Mouse (Mus musculus): Measurements from ENCODE around the gene Cd151. TPM values are rescaled to one million over a fixed set of nuclear protein-coding genes. Genes with fewer than 3 reads are reported as not detected.

Cd151 gene
- polyA plus RNA-seq, 1 experiment from 2014 or later, result 35.7 TPM

- Histone ChIP-seq H3K27me3 (ENCODE audit: control insufficient read depth, insufficient read depth, low read length) (no peaks in the 10 kb centered on the region), H3K4me3 (ENCODE audit: low read depth, low read length) (no peak overlapping the region), H3K4me2 (ENCODE audit: low read depth, severe bottlenecking) (no peak overlapping the region), H3K27ac (replicated peaks; ENCODE audit: low read depth, low read length) (no peak overlapping the region), H3K4me1 (ENCODE audit: control insufficient read depth, insufficient read depth, low read length) (no peaks in the 10 kb centered on the region), H3K9ac (ENCODE audit: low read length) (no peak overlapping the region), H3K9me3 (ENCODE audit: control insufficient read depth, low read length) (no peaks in the 10 kb centered on the region), H3K36me3 (ENCODE audit: control insufficient read depth, insufficient read depth, low read length) (no peaks in the 10 kb centered on the region; the same call in 1 of the 2 replicates)
- WGBS, result 84% methylated on average over 5 of the region's 5 CpGs
- no peak for DNase-seq (ENCODE audit: low spot score)
- no peak for ATAC-seq (ENCODE audit: insufficient number of reproducible peaks, low FRiP score, low TSS enrichment, low read depth)
Measured at GRCm38 (mm10) chr7:141518296-141518695, 51.1 kb downstream of the Cd151 start.

DNA sequence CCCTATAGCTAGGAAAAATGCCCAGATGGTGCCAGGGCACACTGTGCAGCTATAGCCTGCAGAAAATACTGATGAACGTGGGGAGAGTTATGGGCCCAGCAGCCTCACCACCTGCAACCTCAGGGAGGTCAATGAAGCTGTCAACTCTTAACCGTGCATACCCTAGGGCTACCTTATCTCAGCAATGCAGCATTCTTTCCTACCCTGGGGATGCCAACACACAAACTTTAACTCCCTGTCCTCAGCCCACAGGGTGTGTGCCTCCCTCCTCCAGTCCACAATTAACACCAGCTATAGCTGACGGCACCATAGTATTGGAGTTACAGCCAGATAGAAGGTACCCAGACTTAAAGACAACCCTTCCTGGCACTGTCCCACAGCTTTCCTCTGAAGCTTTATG, 51.7 kb downstream of the Cd151 start:
- no peak overlapping the region for H3K9ac ChIP-seq (ENCODE audit: low read length)
- ATAC-seq (ENCODE audit: insufficient number of reproducible peaks, low FRiP score, low TSS enrichment, low read depth), result no peak
- H3K4me3 ChIP-seq (ENCODE audit: low read depth, low read length), result no peak overlapping the region
- DNase-seq (ENCODE audit: low spot score), result no peak
- WGBS, result 86% methylated on average over 3 of the region's 3 CpGs
- no peaks in the 10 kb centered on the region for H3K9me3 ChIP-seq (ENCODE audit: control insufficient read depth, low read length)
- no peaks in the 10 kb centered on the region for H3K4me1 ChIP-seq (ENCODE audit: control insufficient read depth, insufficient read depth, low read length)
- H3K27me3 ChIP-seq (ENCODE audit: control insufficient read depth, insufficient read depth, low read length), result no peaks in the 10 kb centered on the region
- no peaks in the 10 kb centered on the region; the same call in 1 of the 2 replicates for H3K36me3 ChIP-seq (ENCODE audit: control insufficient read depth, insufficient read depth, low read length)
- H3K4me2 ChIP-seq (ENCODE audit: low read depth, severe bottlenecking), result no peak overlapping the region
- H3K27ac ChIP-seq (replicated peaks; ENCODE audit: low read depth, low read length), result no peak overlapping the region

DNA sequence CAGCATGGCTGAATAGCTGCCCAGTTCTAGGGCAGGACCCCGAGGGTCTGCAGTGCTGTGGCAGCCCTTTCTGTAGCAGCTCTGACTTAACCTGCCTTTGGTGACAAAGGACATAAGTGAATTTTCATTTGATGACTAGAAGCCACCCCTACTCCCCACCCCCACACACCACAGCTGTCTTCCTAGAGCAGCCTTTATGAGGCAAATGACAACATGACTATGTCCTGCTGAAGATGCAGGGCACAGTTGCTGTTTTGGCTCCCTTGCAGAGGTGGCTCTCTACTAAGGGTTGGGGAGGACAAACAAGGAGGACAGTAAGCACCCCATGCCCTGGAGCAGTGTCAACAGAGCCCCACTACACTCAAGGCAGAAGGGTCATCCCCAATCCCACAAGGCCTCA, 52.6 kb downstream of the Cd151 start:
- Histone ChIP-seq H3K4me2 (ENCODE audit: low read depth, severe bottlenecking) (no peak overlapping the region), H3K9ac (ENCODE audit: low read length) (no peak overlapping the region), H3K36me3 (ENCODE audit: control insufficient read depth, insufficient read depth, low read length) (no peaks in the 10 kb centered on the region; the same call in 1 of the 2 replicates), H3K27me3 (ENCODE audit: control insufficient read depth, insufficient read depth, low read length) (no peaks in the 10 kb centered on the region), H3K27ac (replicated peaks; ENCODE audit: low read depth, low read length) (no peak overlapping the region), H3K4me1 (ENCODE audit: control insufficient read depth, insufficient read depth, low read length) (no peaks in the 10 kb centered on the region), H3K9me3 (ENCODE audit: control insufficient read depth, low read length) (no peaks in the 10 kb centered on the region), H3K4me3 (ENCODE audit: low read depth, low read length) (no peak overlapping the region)
- no peak for ATAC-seq (ENCODE audit: insufficient number of reproducible peaks, low FRiP score, low TSS enrichment, low read depth)
- no peak for DNase-seq (ENCODE audit: low spot score)
- 79% methylated on average over 1 of the region's 1 CpGs for WGBS

Other genes with a start within 250 kb of the Cd151 start
- 83.4 and 93.5 TPM in 2 replicates for gene Phrf1, start 238.6 kb upstream of the Cd151 start, polyA plus RNA-seq (2014; fragmentation: Nextera tagmentation; extraction: Ambion mirVana)
- gene Irf7, start 200.9 kb upstream of the Cd151 start, polyA plus RNA-seq (2014; fragmentation: Nextera tagmentation; extraction: Ambion mirVana), result 0.59 and 0.79 TPM in 2 replicates
- gene Cdhr5, start 190.6 kb upstream of the Cd151 start, polyA plus RNA-seq (2014; fragmentation: Nextera tagmentation; extraction: Ambion mirVana), result 0.20 TPM in 1 of 2 replicates, not detected in the other
- gene Sct, start 188.3 kb upstream of the Cd151 start, polyA plus RNA-seq (2014; fragmentation: Nextera tagmentation; extraction: Ambion mirVana), result 10.2 TPM in 2 replicates
- gene Drd4, start 175.4 kb upstream of the Cd151 start, polyA plus RNA-seq (2014; fragmentation: Nextera tagmentation; extraction: Ambion mirVana), result 0.45 and 0.47 TPM in 2 replicates
- 59.3 and 64.6 TPM in 2 replicates for gene Deaf1, start 139.7 kb upstream of the Cd151 start, polyA plus RNA-seq (2014; fragmentation: Nextera tagmentation; extraction: Ambion mirVana)
- gene Tmem80, start 139.7 kb upstream of the Cd151 start, polyA plus RNA-seq (2014; fragmentation: Nextera tagmentation; extraction: Ambion mirVana), result 29.5 and 30.2 TPM in 2 replicates
- 2.6 and 2.8 TPM in 2 replicates for gene Eps8l2, start 128.5 kb upstream of the Cd151 start, polyA plus RNA-seq (2014; fragmentation: Nextera tagmentation; extraction: Ambion mirVana)
- gene Taldo1, start 75.2 kb upstream of the Cd151 start, polyA plus RNA-seq (2014; fragmentation: Nextera tagmentation; extraction: Ambion mirVana), result 306 and 317 TPM in 2 replicates
- gene Gatd1, start 53.3 kb upstream of the Cd151 start, polyA plus RNA-seq (2014; fragmentation: Nextera tagmentation; extraction: Ambion mirVana), result 52.2 TPM in 2 replicates
- gene Cend1, start 37.9 kb upstream of the Cd151 start, polyA plus RNA-seq (2014; fragmentation: Nextera tagmentation; extraction: Ambion mirVana), result 2.7 and 3.2 TPM in 2 replicates
- 34.8 and 37.1 TPM in 2 replicates for gene Slc25a22, start 29.5 kb upstream of the Cd151 start, polyA plus RNA-seq (2014; fragmentation: Nextera tagmentation; extraction: Ambion mirVana)
- 15.7 and 18.3 TPM in 2 replicates for gene Pidd1, start 23.4 kb upstream of the Cd151 start, polyA plus RNA-seq (2014; fragmentation: Nextera tagmentation; extraction: Ambion mirVana)
- gene Rplp2, start 20.0 kb upstream of the Cd151 start, polyA plus RNA-seq (2014; fragmentation: Nextera tagmentation; extraction: Ambion mirVana), result 1,271 and 1,319 TPM in 2 replicates
- gene Pnpla2, start 12.2 kb upstream of the Cd151 start, polyA plus RNA-seq (2014; fragmentation: Nextera tagmentation; extraction: Ambion mirVana), result 11.3 and 12.5 TPM in 2 replicates
- gene Cracr2b, start 6.3 kb upstream of the Cd151 start, polyA plus RNA-seq (2014; fragmentation: Nextera tagmentation; extraction: Ambion mirVana), result 5.3 and 6.8 TPM in 2 replicates
- gene Polr2l, start 7.7 kb downstream of the Cd151 start, polyA plus RNA-seq (2014; fragmentation: Nextera tagmentation; extraction: Ambion mirVana), result 70.9 and 73.3 TPM in 2 replicates
- gene Tspan4, start 7.8 kb downstream of the Cd151 start, polyA plus RNA-seq (2014; fragmentation: Nextera tagmentation; extraction: Ambion mirVana), result 21.2 and 22.3 TPM in 2 replicates
- gene Chid1, start 72.5 kb downstream of the Cd151 start, polyA plus RNA-seq (2014; fragmentation: Nextera tagmentation; extraction: Ambion mirVana), result 24.6 and 27.4 TPM in 2 replicates
- gene Ap2a2, start 94.8 kb downstream of the Cd151 start, polyA plus RNA-seq (2014; fragmentation: Nextera tagmentation; extraction: Ambion mirVana), result 70.3 and 76.9 TPM in 2 replicates
- gene Muc6, start 187.9 kb downstream of the Cd151 start, polyA plus RNA-seq (2014; fragmentation: Nextera tagmentation; extraction: Ambion mirVana), result 0.17 and 0.23 TPM in 2 replicates
- 0.27 and 0.56 TPM in 2 replicates for gene Muc2, start 222.9 kb downstream of the Cd151 start, polyA plus RNA-seq (2014; fragmentation: Nextera tagmentation; extraction: Ambion mirVana)